Mouse (Mus musculus) left cerebral cortex, postnatal 14 days (tissue): ENCODE measurements at regions not wholly inside any gene's neighbourhood (a gene's known extent, or its start where the extent isn't known, plus 50 kb on each side); places are given as distances from the start of the nearest gene placed in this dataset.
A peak's percentile ranks its signal among the peaks of the same experiment; 100 is the strongest.
"Not testable (repeated sequence)": the region's sequence is repeated elsewhere in the genome, so short reads cannot be mapped to it uniquely, and the experiment has no call there.

ENCODE experiments used
- DNase-seq, 2 experiments: peaks; one replicate each; pipeline ENCODE4 v3.0.0; 2021 to 2022; ENCODE audit warnings: low spot score in 2 of 2, mixed read lengths in 1 of 2
- intact Hi-C: fragments of 180-260 bp; cut with DNase I; formaldehyde crosslinking; loops from one replicate; pipeline ENCODE4 v1.15.1; 2025

DNA sequence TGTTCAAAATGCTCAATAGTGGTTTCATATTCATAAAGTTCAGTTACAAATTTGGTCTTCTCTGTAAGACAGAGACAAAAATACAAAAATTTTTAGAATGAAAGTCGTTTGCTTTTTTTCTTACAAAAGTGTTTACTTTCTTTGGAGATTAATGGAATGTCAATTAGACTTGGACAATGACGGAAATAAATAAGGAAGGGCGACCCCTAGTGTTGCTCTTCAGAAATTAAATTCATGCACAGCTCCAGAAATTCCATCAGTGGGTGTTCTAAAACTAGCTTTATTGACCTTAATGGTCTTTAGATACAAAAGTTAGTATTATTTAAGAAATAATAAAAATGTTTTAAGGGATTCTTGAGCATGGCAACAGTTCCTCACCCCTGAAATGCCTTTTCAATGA is 141.8 kb upstream of the Lama2 start:
- peak; percentile 4 to 31 for DNase-seq
- intact Hi-C loops: loop anchor here (5.0 kb wide), 1 partner anchor 629 kb away; no protein-coding TSS in a partner anchor

DNA sequence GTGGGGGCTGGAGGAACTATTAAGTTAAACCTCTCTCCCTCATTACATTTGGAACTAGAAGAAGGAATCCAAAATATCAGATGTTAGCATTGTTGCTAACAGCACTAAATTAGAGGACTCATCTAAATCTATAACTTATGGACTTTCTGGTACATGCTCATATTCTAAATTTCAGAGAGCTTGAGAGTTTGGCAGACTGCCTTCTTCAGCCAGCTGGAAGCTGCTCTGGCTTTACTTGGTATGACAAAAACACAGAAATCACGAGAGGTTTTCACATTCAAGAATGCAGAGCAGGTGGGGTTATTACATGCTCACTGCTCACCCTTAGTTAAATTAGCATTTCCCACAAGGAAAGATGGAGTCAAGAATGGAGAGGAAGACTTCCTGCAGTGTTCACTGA is 182.8 kb upstream of the Lama2 start:
- intact Hi-C loops: no loop called here
- DNase-seq: peak; percentile 47 to 68

DNA sequence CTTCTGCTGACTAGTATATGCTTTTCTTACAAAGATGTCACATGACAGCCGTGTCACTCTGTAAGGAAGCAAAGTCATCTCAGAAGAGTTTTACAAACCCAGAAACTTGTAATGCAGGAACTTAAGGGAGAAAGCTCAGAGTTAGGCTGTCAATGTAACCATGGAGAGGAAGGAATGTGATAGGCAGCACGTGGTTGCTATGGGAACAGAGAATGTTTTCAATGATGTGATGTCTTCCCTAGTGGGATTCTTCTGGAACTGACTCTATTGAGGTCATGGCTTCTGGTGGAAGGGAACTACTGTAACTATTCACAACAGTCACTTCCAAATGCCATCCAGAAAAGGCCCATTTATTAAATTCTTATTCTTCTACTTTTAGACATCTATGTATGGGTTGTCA is 190.0 kb upstream of the Lama2 start:
- DNase-seq: no peak
- intact Hi-C loops: no loop called here

DNA sequence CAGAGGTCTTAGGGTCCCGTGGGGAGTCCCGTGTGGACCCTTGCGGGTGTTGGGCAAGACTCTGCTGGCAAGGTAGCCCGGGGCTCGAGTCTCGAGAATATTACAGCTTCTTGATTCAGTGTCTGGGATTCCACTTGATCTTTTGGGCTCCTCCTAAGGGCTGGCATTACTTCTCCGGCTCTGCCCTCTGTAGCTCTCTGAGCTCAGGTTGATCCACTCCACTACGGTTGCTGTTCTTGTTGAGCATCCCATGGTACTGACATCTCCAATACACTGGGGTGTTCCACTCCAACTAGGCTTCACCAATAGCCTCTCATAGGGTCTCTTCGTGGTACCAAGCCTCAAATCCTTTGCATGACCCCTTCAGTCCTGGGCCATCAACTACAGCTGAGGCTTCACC is 206.1 kb upstream of the Lama2 start:
- intact Hi-C loops, DNase-seq: not testable (repeated sequence)

DNA sequence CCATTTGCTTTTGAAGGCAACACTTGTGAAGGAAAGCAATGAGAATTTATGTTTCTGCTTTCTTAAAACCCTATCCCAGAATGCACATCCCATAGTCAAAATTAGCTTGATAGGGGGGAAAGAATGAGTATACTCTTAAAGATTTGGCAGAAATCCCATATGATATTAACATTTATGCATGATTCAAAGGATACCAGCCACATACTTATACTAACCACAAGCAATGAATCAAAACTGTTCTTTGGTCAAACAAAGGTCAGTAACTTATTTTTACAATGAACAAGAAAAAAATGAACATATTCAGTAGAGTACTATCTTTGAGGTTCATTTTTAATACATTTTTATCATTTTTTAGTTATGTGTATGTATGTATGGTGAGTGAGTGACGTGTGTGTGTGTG is 208.8 kb upstream of the Lama2 start:
- DNase-seq: no peak
- intact Hi-C loops: no loop called here

DNA sequence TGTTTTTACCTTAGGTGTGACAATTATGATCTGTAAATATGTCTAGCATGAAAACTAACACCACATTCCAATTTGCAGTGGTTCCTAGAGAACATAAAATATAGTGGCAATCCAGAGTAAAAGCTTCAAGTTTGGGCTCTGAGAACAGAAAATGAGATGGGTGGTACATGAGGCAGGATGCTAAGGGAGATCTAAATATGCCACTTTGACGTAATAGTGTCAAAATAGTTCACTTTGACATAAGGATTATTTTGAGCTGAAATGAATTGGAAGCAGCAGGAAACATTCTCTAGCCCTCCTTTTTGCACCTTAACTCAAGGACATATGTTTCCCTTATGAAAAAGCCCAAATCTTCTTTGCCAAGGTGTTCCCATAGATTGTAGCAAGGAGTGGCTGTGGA is 219.1 kb upstream of the Lama2 start:
- no peak for DNase-seq
- intact Hi-C loops: no loop called here

DNA sequence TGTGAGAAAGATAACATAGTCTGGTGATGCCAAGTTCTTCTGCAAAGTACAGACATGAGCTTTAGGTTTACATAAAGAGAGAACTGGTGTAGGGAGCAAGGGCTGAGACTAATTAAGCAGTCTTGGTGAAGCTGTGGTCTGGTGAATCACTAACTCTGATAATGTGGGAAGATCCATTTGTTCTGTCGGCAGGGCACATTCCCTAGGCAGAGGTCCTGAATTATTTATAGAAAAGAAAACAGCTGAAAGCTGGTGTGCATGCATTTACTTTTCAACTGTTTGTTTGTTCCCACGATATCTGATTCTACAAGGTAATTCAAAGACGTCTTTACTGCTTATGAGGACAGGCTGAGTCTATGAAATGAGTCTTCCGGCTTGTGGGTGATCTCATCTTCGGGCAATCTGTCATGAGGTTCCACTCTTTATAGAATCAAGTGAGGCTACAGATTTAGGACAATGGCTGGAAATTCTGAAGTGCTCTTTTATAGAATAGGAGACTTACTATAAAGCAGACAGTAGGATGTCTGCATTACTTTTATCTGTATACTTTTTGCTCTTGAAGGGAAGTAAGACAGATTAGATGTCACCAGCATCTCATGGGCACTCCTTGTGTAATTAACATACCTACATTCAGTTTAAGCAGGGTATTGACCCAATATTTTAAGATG is 221.6 kb upstream of the Lama2 start:
- intact Hi-C loops: no loop called here
- no peak for DNase-seq

DNA sequence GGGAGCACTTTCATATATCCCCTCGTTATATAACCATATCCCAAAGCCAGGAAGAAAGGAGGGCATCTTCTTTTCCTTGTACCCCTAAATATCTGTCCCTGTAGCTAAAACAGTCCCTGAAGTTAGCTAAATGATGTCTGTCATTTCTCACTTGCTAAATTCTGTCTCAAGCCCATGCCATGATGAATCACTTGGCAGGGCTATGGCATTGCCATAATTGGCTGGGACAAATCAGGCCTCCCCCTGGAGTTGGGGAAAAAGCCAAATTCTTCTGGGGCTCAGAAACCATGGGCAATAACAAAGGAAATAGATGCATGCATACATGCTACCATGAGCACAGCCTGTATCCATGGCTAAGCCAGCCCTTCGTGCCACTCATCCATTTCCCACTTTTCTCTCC is 223.5 kb upstream of the Lama2 start:
- intact Hi-C loops: no loop called here
- DNase-seq: no peak

DNA sequence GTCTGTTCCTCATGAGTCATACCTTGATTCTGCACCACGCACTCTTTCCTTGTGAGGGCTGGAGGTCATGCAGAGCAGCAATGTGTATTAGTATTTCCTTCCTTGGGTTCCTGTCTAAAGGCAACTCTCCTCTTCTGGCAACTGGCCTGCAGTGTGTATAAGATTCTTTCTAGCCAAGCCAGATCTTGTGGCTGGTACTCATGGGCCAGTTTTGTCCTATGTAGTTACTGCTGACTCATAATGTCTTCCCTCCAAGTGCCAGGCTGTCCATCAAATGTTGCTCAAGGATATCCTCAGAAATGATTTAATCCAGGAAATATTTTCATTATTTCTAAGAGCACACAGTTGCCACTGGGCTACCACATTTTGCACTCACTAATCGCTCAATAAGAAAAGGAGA is 211.0 kb upstream of the Ptprk start:
- intact Hi-C loops: no loop called here
- no peak for DNase-seq

DNA sequence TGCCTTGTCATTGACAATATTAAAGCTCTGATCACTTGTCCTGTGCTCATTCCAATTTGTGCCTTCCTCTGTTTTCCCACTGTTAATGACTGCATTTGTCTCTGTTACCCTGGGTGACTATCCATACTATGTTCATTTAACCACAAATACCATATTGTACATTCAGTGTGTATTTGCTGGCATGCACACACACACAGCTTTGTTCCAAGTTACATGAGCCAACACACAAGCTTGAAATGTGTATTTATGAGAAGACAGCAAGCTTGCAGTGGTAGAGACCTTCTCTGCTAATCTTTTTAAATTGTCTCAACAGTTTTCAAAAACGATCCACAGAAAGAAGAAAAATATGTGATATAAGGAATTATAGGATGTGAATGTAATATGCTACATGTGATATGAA is 193.8 kb upstream of the Ptprk start:
- intact Hi-C loops: no loop called here
- DNase-seq: no peak

DNA sequence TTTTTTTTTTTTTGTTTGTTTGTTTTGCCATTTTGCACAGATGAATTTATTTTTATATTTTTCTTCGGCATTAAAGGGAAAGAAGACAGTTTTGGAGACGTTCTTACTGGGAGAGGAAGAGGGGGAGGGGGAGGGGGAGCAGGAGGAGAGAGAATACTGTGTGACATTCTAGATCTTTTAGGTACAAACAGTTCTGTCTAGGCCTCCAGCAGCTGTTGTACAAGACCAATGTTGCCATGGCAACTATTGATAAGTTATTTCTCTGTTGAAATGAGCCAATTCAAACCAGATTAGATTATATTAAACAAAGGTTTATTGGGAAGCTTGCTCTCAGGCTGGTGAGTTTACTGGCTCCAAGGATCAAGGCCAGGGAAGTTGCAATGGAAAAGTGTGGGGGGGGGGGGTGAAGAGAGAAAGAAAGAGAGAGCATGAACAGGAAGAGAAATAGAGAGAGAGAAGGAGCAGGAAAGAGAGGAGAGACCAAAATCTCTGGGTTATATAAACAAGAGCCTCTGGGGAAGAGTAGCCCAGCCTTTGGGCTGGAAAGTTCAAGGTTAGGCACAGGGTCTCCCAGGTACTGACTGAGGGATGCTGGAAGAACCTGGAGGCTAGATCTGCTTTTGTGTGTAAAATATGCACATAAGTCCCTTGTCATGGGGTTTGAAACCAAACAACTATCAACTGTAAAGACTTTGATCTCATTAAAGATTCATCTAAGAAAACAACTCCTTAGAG is 182.7 kb upstream of the Ptprk start:
- intact Hi-C loops: no loop called here
- peak in 1 of 2 experiments; percentile 24 for DNase-seq

DNA sequence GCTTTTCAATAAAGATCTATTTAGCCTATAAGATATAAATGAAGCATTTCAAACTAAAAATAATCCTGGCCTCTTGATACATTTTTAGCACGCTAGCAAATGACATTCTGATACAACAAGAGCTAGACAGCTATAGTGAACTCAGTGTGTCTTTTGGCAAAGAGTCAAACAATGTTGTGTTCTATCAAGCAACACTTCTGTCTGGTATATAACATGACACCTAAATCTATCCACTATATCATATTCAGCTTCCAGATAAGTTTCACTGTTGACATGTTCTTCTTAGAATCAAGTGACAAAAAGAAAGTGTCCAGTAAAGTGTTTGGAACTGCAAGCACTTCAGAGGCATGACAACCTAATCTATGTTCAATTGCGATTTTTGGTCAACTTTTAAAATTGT is 158.2 kb upstream of the Ptprk start:
- intact Hi-C loops: no loop called here
- no peak for DNase-seq

DNA sequence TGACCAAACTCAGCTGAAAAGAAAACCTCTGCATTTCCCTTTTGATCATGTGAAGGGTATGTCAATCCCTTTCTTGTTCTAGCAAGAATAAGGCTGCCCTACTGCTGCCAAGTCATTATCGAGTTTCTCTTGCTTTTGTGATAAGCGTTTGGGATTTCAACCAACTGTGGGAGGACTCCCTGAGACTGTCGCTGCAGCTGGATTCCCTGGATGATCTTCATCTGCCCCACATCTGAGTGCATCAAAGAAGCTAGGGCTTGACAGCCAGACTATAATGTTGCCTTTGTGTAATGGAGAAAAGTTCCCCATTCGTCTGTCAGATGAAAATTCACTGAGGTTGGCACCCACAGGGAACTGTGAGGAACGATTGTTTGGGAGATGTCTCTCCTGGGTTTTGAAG is 147.4 kb upstream of the Ptprk start:
- intact Hi-C loops: no loop called here
- no peak for DNase-seq

DNA sequence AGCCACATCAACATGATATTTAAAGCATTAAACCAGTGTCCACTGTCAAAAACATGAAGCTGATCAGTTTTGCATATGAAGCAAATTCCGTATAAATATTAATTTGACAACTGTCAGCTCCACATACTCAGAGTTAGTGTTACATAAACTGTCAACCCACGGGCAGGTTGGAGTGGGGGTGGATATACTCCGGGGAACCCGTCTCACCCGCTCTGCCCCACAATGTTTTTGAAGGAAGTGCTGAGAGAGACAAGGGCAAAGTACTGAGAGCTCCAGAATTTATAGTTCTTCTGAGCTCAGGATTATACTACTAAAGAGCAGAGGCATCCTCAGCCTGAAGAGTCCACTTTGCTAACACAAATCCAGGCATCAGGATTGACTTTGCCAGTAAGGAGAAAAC is 132.5 kb upstream of the Ptprk start:
- intact Hi-C loops: no loop called here
- no peak for DNase-seq

DNA sequence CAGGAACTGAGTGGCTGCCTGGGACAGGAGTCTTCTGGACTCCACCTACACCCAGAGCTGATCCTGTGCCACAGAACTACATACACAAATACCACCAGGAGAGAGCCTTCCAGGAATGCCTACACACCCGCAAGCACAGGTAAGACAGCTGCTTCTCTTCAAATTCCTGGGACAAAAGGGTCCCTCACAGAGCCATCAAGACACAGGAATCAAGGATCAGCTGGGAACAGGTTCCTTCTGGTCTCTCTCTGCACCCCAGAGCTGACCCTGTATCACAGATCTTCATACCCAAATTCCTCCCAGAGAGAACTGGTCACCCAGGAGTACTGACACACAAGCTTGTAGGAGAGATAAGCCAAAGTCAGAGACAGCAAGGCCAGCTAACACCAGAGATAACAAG is 125.5 kb upstream of the Ptprk start:
- intact Hi-C loops: no loop called here
- DNase-seq: no peak

DNA sequence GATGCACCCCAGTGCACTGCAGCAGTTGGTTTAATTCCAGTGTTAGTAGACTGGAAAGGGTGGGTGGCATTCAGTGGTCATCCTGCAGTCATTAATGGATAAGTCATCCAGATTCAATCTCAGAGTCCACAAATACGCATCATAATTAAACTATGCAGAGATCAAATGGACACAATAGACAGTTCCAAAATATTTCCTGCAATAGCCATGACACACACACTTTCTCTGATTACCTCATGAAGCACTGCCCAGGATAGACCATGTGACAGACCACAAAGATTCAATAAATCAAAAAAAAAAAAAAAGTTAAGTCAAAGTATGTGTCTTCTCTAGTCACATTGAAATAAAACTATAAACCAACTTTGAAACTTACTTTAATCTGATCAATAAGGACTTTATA is 106.4 kb upstream of the Ptprk start:
- intact Hi-C loops: no loop called here
- DNase-seq: no peak

DNA sequence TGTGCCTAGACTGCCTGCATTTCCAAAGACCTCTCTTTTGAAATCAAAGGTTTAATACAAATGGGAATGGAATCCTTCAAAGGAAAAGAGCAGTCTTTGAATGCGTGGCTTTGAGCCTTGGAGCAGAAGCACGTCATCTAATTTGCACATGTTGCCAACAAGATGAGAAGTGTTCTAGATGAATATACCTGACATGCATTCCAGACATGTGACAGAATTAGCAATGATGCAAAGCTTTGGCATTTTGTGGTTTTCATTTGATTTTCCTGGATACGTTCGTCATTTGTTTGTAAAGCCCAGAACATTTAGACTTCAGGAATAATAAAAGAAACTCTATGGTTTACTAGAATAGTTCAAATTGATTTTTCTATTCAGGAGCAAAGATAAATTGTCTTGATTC is 90.6 kb upstream of the Ptprk start:
- no peak for DNase-seq
- intact Hi-C loops: no loop called here

DNA sequence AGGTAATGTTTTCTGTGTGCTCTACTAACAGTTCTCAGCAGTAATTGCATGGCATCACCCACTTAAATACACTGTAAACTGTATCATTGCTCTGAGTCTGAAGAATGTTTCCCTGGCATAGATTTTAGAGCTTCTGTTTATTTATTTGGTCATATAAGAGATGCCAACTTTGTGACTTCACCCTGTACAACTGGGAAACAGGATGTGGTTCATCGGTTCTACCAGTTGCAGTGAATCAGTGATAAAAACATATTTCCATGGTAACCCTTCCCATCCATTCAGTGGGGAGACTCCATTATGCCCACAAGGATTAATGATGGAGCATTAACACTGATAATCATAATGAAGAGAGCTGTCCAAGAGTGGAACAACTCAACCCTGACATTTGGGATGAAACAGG is 89.6 kb upstream of the Ptprk start:
- intact Hi-C loops: no loop called here
- DNase-seq: no peak

DNA sequence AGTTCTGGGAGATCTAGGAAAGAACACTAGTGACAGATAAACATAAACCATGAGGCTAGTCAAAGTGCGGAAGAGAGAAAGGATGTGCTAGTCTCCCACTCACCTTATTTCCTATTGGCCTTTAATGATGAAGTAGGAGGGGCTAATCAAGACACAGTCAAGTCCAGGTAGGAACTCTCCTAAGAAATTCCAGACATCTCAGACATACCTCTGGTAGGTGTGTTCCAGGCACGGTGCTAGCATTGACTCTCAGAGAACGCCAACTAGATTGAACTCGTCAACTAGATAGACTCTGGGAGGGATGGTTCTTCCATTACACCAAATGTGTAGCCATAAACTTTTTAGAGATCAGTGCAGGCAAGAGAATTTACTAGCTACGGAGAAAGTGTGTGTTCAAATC is 87.6 kb upstream of the Ptprk start:
- intact Hi-C loops: no loop called here
- no peak for DNase-seq

DNA sequence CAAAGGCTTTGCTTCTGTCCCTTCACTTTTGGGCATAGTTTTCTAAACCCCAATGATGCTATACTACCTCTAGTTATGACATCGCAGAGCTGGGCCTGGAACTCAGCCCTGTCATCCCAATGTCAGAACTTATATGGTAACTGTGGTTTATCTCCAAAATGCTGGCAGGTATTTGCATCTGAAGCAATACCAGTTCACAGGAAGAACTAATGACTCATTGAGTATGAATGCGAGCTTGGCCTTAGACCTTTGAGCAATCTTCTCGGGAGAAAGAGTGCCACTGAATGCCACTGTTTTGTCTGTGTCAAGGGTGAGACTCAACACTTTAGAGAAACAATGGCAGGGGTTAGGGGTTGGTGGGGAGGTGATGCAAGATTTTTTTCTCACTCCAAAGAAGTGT is 86.6 kb upstream of the Ptprk start:
- intact Hi-C loops: no loop called here
- no peak for DNase-seq

DNA sequence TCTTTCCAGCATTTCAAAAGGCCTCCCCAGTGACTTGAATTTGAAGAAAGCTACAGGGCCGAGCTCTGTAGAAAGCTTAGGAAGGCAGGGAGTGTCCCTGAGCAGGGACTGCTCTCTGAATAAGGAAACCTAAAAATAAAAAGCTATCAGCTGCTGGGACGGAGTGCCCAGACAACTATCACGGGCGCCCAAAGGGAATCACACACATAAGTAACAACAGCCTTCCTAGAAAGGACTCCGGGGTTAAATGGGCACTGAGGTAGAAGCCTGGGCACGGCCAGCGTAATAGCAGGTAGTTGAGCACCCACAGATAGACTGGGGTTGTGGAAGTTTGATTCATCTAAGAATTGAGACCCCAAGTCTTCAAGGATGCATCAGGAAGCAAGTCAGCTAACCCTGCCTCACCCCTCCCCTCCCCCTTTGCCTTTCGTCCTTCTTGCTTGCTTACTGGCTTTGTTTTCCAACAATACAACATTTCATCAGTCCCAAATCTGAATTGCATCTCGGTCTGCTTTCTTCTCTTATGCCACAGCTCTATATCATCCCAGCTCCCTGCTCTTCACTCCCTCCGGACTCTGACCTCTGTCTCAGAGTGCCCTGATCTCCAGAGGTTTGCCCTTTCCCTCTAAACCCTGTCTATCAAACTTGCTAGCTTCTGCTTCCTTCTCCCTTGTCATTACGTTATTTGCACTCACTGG is 84.1 kb upstream of the Ptprk start:
- intact Hi-C loops: no loop called here

More for the DNA sequence above, 84.1 kb upstream of the Ptprk start:
- DNase-seq: no peak
